Mouse (Mus musculus) embryonic fibroblast, embryonic 13.5 days (primary cell): Measurements from ENCODE around the gene Zfp513. TPM values are rescaled to one million over a fixed set of nuclear protein-coding genes. Genes with fewer than 3 reads are reported as not detected.

Source experiments
- H3K27ac ChIP-seq: 2 replicates; pipeline ENCODE4 v1.5.1; 2012; ENCODE audit warnings: low read length, control low read depth, inconsistent platforms; ENCODE audit not compliant: insufficient read depth
- H3K4me1 ChIP-seq: 2 replicates; pipeline ENCODE4 v1.6.1; 2011; ENCODE audit warnings: low read length; ENCODE audit not compliant: control insufficient read depth, insufficient read depth
- H3K4me3 ChIP-seq: 2 replicates; pipeline ENCODE4 v1.5.1; 2011; ENCODE audit warnings: mild to moderate bottlenecking, control low read depth, low read length; ENCODE audit not compliant: insufficient read depth
- CTCF ChIP-seq: IDR thresholded peaks from 2 replicates; pipeline ENCODE4 v1.5.1; 2011; ENCODE audit warnings: mild to moderate bottlenecking, control low read depth, low read length, moderate library complexity, borderline replicate concordance; ENCODE audit not compliant: insufficient read depth
- POLR2A ChIP-seq: IDR thresholded peaks from 2 replicates; pipeline ENCODE4 v1.6.1; 2011; ENCODE audit warnings: low read depth, mild to moderate bottlenecking, control low read depth, low read length, moderate library complexity
- polyA plus RNA-seq: library from polyadenylated mRNA; stranded (reverse); fragments of >200 nt; gene quantifications from 2 replicates; pipeline ENCODE4 v1.2.4, GENCODE M21; 2011; ENCODE audit warnings: low read depth; ENCODE audit not compliant: missing spikeins, insufficient read length

Gene Zfp513
- polyA plus RNA-seq, 1 experiment = 20.3 TPM

GRCm38 (mm10) chr5:31179766-31180630 lies 22.1 kb downstream of the Zfp513 start, which contains the start of the genes Gm29609 and Gtf3c2:
Gm29609 (minus strand) TSS chr5:31179911.
Gtf3c2 (minus strand) TSS chr5:31180144.
- Histone ChIP-seq H3K4me1 (no peaks in the 10 kb centered on the region), H3K4me3 (peak within 1 kb of the TSS; percentile 96), H3K27ac (peak within 1 kb of the TSS; percentile 96)
- TF ChIP-seq POLR2A = peak; percentile 78
- no peak for TF ChIP-seq CTCF

GRCm38 (mm10) chr5:31179301-31179765 lies 22.8 kb downstream of the Zfp513 start:
- peak overlapping the region; percentile 96 for H3K4me3 ChIP-seq
- H3K27ac ChIP-seq = peak overlapping the region; percentile 96
- H3K4me1 ChIP-seq = no peaks in the 10 kb centered on the region
- TF ChIP-seq CTCF (no peak), POLR2A (0 out of 2 replicates have a peak, but pooled peaks have one; percentile 33)

DNA sequence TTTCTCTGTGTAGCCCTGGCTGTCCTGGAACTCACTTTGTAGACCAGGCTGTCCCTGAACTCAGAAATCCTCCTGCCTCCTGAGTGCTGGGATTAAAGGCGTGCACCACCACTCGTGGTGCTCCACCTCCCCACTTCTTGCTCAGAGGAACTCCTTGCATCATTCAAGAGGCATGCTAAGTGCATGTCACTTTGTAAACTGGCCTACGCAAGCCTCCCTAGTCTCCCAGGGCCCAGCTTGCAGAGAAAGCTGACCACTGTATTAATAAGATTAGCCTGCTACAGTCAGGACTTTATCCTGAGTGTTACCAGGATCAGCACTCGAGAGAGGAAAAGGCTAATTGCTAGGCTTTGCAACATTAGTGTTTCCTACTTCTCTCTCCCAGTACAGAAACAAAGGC lies 33.5 kb downstream of the Zfp513 start:
- Histone ChIP-seq H3K4me1 (no peaks in the 10 kb centered on the region), H3K27ac (no peak overlapping the region), H3K4me3 (no peak overlapping the region)
- TF ChIP-seq CTCF (no peak), POLR2A (no peak)

DNA sequence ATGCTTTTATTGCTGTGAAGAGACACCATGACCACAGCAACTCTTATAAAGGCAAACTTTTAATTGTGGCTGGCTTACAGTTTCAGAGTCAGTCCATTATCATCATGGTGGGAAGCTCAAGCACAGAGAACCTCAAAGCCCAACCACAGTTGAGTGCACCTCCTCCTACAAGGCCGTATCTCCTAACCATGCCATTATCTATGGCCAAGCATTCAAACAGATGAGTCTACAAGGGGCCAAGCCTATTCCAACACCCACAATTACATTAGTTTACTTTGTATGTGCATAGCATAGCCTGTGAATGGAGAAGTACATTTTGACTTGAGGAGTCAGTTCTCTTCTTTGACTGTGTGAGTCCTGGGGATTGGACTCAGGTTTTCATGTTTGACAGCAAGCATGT lies 37.2 kb downstream of the Zfp513 start:
- no peak for TF ChIP-seq CTCF
- TF ChIP-seq POLR2A = no peak

DNA sequence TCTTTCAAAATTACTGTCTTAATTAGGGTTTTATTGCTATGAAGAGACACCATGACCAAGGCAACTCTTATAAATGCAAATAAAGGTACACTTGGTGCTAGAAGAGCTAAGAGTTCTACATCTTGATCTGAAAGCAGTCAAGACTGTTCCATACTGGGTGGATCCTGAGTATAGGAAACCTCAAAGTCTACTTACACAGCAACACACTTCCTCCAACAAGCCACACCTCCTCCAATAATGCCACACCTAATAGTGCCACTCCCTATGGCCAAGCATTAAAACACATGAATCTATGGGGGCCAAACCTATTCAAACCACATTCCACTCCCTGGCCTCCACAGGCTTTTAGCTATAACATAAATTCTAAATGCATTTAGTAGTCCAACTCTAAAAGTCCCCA lies 39.6 kb downstream of the Zfp513 start:
- Histone ChIP-seq H3K4me3 (no peak overlapping the region), H3K27ac (no peak overlapping the region), H3K4me1 (no peaks in the 10 kb centered on the region)
- no peak for TF ChIP-seq CTCF
- no peak for TF ChIP-seq POLR2A

More for the DNA sequence above, 37.2 kb downstream of the Zfp513 start:
- no peak overlapping the region for H3K4me3 ChIP-seq
- H3K4me1 ChIP-seq = no peaks in the 10 kb centered on the region
- H3K27ac ChIP-seq = no peak overlapping the region

- H3K4me3 ChIP-seq = peak within 1 kb of the TSS; percentile 59
- peak within 1 kb of the TSS; percentile 6; the same call in 1 of the 2 replicates for H3K27ac ChIP-seq
- peaks cover 4% of the 10 kb centered on the region for H3K4me1 ChIP-seq
- TF ChIP-seq POLR2A (peak; percentile 90), CTCF (no peak)
These were observed 48.0 kb downstream of the Zfp513 start, which contains the start of gene Mpv17 for GRCm38 (mm10) chr5:31154152-31154553. Mpv17 (minus strand) TSS chr5:31154251.

GRCm38 (mm10) chr5:31153516-31154151 lies 48.5 kb downstream of the Zfp513 start:
- H3K27ac ChIP-seq = no peak overlapping the region
- peaks cover 4% of the 10 kb centered on the region for H3K4me1 ChIP-seq
- H3K4me3 ChIP-seq = peak overlapping the region; percentile 59
- TF ChIP-seq CTCF (no peak), POLR2A (no peak)

DNA sequence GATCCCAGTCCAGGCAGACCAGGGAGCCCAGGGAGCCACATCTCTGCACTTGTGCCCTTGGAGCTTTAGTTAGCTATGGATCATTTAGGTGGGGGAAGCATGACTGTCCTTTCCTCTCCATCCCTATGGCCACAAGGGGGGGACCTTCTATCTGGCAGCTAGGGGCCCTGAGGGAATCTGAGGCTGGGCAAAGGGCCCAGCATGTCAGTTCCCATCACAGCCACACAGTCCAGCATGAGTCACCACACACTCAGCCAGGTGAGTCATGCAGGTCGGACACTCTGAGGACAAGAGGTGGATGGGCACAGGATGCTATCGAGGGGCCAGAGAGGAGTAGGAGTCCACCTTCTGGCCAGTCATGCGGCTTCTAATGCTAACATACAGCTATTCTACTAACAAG lies 50.4 kb downstream of the Zfp513 start:
- TF ChIP-seq POLR2A = no peak
- no peak for TF ChIP-seq CTCF
- H3K4me3 ChIP-seq = no peak overlapping the region
- H3K4me1 ChIP-seq = peaks cover 4% of the 10 kb centered on the region
- H3K27ac ChIP-seq = no peak overlapping the region

- no peak for TF ChIP-seq CTCF
- TF ChIP-seq POLR2A = no peak
- H3K27ac ChIP-seq = no peak overlapping the region
- H3K4me3 ChIP-seq = no peak overlapping the region
- H3K4me1 ChIP-seq = peaks cover 4% of the 10 kb centered on the region
These were observed 52.3 kb downstream of the Zfp513 start for GRCm38 (mm10) chr5:31149781-31150180.

Other genes starting within 250 kb of the Zfp513 start
- 91.6 and 95.3 TPM in 2 replicates for gene Preb, start 241.9 kb downstream of the Zfp513 start, polyA plus RNA-seq
- not detected in 2 replicates for gene Tcf23, start 233.6 kb downstream of the Zfp513 start, polyA plus RNA-seq
- gene Atraid, start 154.0 kb downstream of the Zfp513 start, polyA plus RNA-seq = 97.2 and 110 TPM in 2 replicates
- 3.3 and 6.2 TPM in 2 replicates for gene Slc5a6, start 153.4 kb downstream of the Zfp513 start, polyA plus RNA-seq
- gene Cad, start 147.5 kb downstream of the Zfp513 start, polyA plus RNA-seq = 32.6 and 39.5 TPM in 2 replicates
- not detected in 2 replicates for gene Dnajc5g, start 96.0 kb downstream of the Zfp513 start, polyA plus RNA-seq
- not detected in 2 replicates for gene Slc30a3, start 94.1 kb downstream of the Zfp513 start, polyA plus RNA-seq
- gene Trim54, start 85.6 kb downstream of the Zfp513 start, polyA plus RNA-seq = not detected in 2 replicates
- gene Ucn, start 63.5 kb downstream of the Zfp513 start, polyA plus RNA-seq = not detected in 2 replicates
- gene Mpv17, start 48.1 kb downstream of the Zfp513 start, polyA plus RNA-seq = 54.0 and 57.7 TPM in 2 replicates
- 2.7 and 3.8 TPM in 2 replicates for gene Gm29609, start 22.4 kb downstream of the Zfp513 start, polyA plus RNA-seq
- 51.0 and 69.2 TPM in 2 replicates for gene Gtf3c2, start 22.2 kb downstream of the Zfp513 start, polyA plus RNA-seq
- 91.9 and 113 TPM in 2 replicates for gene Snx17, start 9.1 kb downstream of the Zfp513 start, polyA plus RNA-seq
- 19.8 and 21.6 TPM in 2 replicates for gene Eif2b4, start 8.9 kb downstream of the Zfp513 start, polyA plus RNA-seq
- gene Ppm1g, start 18.4 kb upstream of the Zfp513 start, polyA plus RNA-seq = 131 and 132 TPM in 2 replicates
- gene Nrbp1, start 38.6 kb upstream of the Zfp513 start, polyA plus RNA-seq = 93.5 and 115 TPM in 2 replicates
- not detected in 2 replicates for gene Gm9970, start 38.9 kb upstream of the Zfp513 start, polyA plus RNA-seq
- gene Krtcap3, start 49.4 kb upstream of the Zfp513 start, polyA plus RNA-seq = 0.81 and 1.4 TPM in 2 replicates
- gene Ift172, start 88.8 kb upstream of the Zfp513 start, polyA plus RNA-seq = 37.4 and 37.6 TPM in 2 replicates
- gene Fndc4, start 93.8 kb upstream of the Zfp513 start, polyA plus RNA-seq = 25.2 and 34.0 TPM in 2 replicates
- gene Gckr, start 95.1 kb upstream of the Zfp513 start, polyA plus RNA-seq = not detected in 2 replicates